8 mouse cellular contexts compared by ENCODE assay signal in the genomic region with DNA sequence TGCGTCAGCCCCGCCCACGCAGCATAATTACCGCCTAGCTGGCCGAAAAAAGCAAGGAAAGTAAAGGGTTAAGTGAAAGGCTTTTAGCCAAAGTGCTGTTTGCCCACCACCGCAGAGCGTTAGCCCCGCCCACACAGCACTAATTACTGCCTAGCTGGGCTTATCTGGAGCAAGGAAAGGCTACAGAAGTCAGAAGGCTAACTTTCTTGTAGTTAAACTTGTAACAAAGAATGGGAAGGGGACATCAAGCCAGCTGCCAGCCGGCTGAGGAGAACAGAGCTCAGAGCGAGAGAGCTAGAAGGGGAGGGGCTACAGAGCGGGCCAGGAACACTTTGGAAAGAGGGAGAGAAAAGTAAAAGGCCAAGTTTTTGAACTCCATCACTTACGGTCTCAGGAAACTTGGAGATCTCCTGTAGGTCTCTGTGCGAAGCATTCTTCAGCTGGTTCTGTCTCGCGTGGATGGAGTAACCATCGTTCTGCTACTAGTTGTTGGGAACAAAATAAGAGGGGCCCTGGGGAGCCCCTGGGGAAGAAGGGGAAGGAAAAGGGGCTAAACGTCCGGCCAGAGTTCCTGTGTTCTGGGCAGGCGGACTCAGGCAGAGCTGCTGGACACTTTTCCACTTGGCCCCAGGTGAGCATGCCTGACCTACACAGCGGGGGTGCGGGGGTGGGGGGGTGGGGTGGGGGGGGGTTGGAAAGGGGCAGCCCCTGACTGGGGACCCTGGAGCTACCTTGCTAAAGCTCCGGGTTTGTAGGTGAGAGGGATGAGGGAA.
A peak's percentile ranks its signal among the peaks of the same experiment; 100 is the strongest.
DNase-seq lines count a peak whose midpoint lies in the region; ATAC-seq lines count a peak whose summit lies in the region.

No protein-coding gene starts in this region.

- peak overlapping the region; percentile 85 for H3K27ac ChIP-seq in limb, embryonic 13.5 days
- H3K27ac ChIP-seq in midbrain, embryonic 13.5 days: no peak overlapping the region

- no peaks in the 10 kb centered on the region for H3K4me1 ChIP-seq in limb, embryonic 13.5 days
- H3K4me1 ChIP-seq in midbrain, embryonic 13.5 days (replicated peaks): 0 out of 2 replicates have a peak, but pooled peaks cover 4% of the 10 kb centered on the region

- ATAC-seq in CD4-positive, CD25-positive, alpha-beta regulatory T cell, adult 4 months: no peak
- peak; percentile 89 for ATAC-seq in limb, embryonic 13.5 days (ENCODE audit: low FRiP score, low read depth)
- peak; percentile 84 for ATAC-seq in midbrain, embryonic 13.5 days

- WGBS in limb, embryonic 13.5 days: 7% methylated on average over 21 of the region's 22 CpGs
- 21% methylated on average over 22 of the region's 22 CpGs for WGBS in midbrain, embryonic 13.5 days

- no peaks in the 10 kb centered on the region for H3K9me3 ChIP-seq in limb, embryonic 13.5 days
- no peaks in the 10 kb centered on the region for H3K9me3 ChIP-seq in midbrain, embryonic 13.5 days

- H3K9ac ChIP-seq in limb, embryonic 13.5 days: peak overlapping the region; percentile 62
- no peak overlapping the region for H3K9ac ChIP-seq in midbrain, embryonic 13.5 days (replicated peaks)

- peaks cover 12% of the 10 kb centered on the region; the same call in 1 of the 2 replicates for H3K27me3 ChIP-seq in limb, embryonic 13.5 days
- peaks cover 20% of the 10 kb centered on the region; the same call in 1 of the 2 replicates for H3K27me3 ChIP-seq in midbrain, embryonic 13.5 days

- H3K36me3 ChIP-seq in limb, embryonic 13.5 days: no peaks in the 10 kb centered on the region
- no peaks in the 10 kb centered on the region for H3K36me3 ChIP-seq in midbrain, embryonic 13.5 days

- peak; percentile 0 for DNase-seq in CD4-positive, CD25-positive, alpha-beta regulatory T cell, adult 2 months (ENCODE audit: low read depth, low spot score)
- DNase-seq in embryo, embryonic 11 days: peak; percentile 84
- peak; percentile 5 for DNase-seq in heart, postnatal 4 days
- DNase-seq in MN1 (ENCODE audit: low spot score): no peak
- DNase-seq in gastrocnemius, postnatal 25 days: no peak

- peak overlapping the region; percentile 49 for H3K4me3 ChIP-seq in limb, embryonic 13.5 days
- H3K4me3 ChIP-seq in midbrain, embryonic 13.5 days (replicated peaks): peak overlapping the region; percentile 33

- peak overlapping the region; percentile 56 for H3K4me2 ChIP-seq in limb, embryonic 13.5 days (replicated peaks)
- H3K4me2 ChIP-seq in midbrain, embryonic 13.5 days (replicated peaks): peak overlapping the region; percentile 43

Comparison
In these comparisons a context has a peak if more than half of its experiments do, and no peak if none do; other contexts are left out.
1. DNase-seq: peak in CD4-positive, CD25-positive, alpha-beta regulatory T cell, adult 2 months (single experiment), embryo, embryonic 11 days (single experiment) and heart, postnatal 4 days (single experiment); none in MN1 (single experiment) and gastrocnemius, postnatal 25 days (single experiment).